ENCODE assay signal across 10 mouse cellular contexts in genomic region chr10:108435616-108436015, GRCm38 (mm10).
DNase-seq lines count a peak whose midpoint lies in the region; ATAC-seq and TF ChIP-seq lines count a peak whose summit lies in the region.
"Had no signal": no experiment of that assay in that cellular context is flagged by ENCODE, and none has a peak within 500 bp of the region (broad histone marks: within the 10 kb centered on the region; RNA-seq: fewer than 3 reads in every experiment).

No protein-coding gene starts in this region.

- no peak overlapping the region for H3K27ac ChIP-seq in layer of hippocampus, adult 2 months
- H3K27ac ChIP-seq in kidney, embryonic 15.5 days, result no peak overlapping the region
- H3K27ac ChIP-seq: embryonic facial prominence, embryonic 13.5 days; midbrain, embryonic 12.5 days had no signal

- H3K9ac ChIP-seq in kidney, embryonic 15.5 days, result no peak overlapping the region
- H3K9ac ChIP-seq: embryonic facial prominence, embryonic 13.5 days; midbrain, embryonic 12.5 days had no signal

- H3K27me3 ChIP-seq in kidney, embryonic 15.5 days, result no peaks in the 10 kb centered on the region
- H3K27me3 ChIP-seq: embryonic facial prominence, embryonic 13.5 days; midbrain, embryonic 12.5 days had no signal

- no peaks in the 10 kb centered on the region for H3K9me3 ChIP-seq in kidney, embryonic 15.5 days (replicated peaks)
- H3K9me3 ChIP-seq: embryonic facial prominence, embryonic 13.5 days; midbrain, embryonic 12.5 days had no signal

- TF ChIP-seq CTCF in layer of hippocampus, adult 2 months (conservative IDR thresholded peaks at IDR 0.05), result peak; percentile 60

- H3K4me1 ChIP-seq in kidney, embryonic 15.5 days, result peaks cover 42% of the 10 kb centered on the region

- H3K4me3 ChIP-seq in layer of hippocampus, adult 2 months, result no peak overlapping the region
- no peak overlapping the region for H3K4me3 ChIP-seq in kidney, embryonic 15.5 days (replicated peaks)
- H3K4me3 ChIP-seq: embryonic facial prominence, embryonic 13.5 days; midbrain, embryonic 12.5 days had no signal

- no peaks in the 10 kb centered on the region for H3K36me3 ChIP-seq in kidney, embryonic 15.5 days
- H3K36me3 ChIP-seq: embryonic facial prominence, embryonic 13.5 days; midbrain, embryonic 12.5 days had no signal

- ATAC-seq in kidney, embryonic 15.5 days (replicated peaks; ENCODE audit: low FRiP score), result 0 out of 2 replicates have a peak, but pooled peaks have one; percentile 6

- no peak overlapping the region for H3K4me2 ChIP-seq in kidney, embryonic 15.5 days
- H3K4me2 ChIP-seq: embryonic facial prominence, embryonic 13.5 days; midbrain, embryonic 12.5 days had no signal

- no peak for DNase-seq in layer of hippocampus, adult 2 months (ENCODE audit: low spot score in 2 of 2)
- no peak for DNase-seq in layer of hippocampus, adult 11-12 months (ENCODE audit: low spot score)
- peak; percentile 18 for DNase-seq in brain, embryonic 18.5 days (ENCODE audit: low read depth, low spot score)
- peak; percentile 51 for DNase-seq in retina, postnatal 1 day
- DNase-seq in Muller cell, postnatal 12 days (ENCODE audit: inconsistent ontology term), result no peak
- DNase-seq in ovary, postnatal 36 days (ENCODE audit: low spot score), result no peak
- no peak for DNase-seq in frontal cortex, postnatal 36 days (ENCODE audit: low spot score in 2 of 2)

- 17% methylated on average over 5 of the region's 5 CpGs for WGBS in kidney, embryonic 15.5 days

Comparison
In these comparisons a context has a peak if more than half of its experiments do, and no peak if none do; other contexts are left out.
1. DNase-seq: peak in brain, embryonic 18.5 days (single experiment) and retina, postnatal 1 day (single experiment); none in layer of hippocampus, adult 2 months (0 of 2), layer of hippocampus, adult 11-12 months (single experiment), Muller cell, postnatal 12 days (single experiment), ovary, postnatal 36 days (single experiment) and frontal cortex, postnatal 36 days (0 of 2).